Mouse (Mus musculus): ENCODE measurements around the gene Fth1.
"Not testable (repeated sequence)": the region's sequence is repeated elsewhere in the genome, so short reads cannot be mapped to it uniquely, and the experiment has no call there.

Gene Fth1

DNA sequence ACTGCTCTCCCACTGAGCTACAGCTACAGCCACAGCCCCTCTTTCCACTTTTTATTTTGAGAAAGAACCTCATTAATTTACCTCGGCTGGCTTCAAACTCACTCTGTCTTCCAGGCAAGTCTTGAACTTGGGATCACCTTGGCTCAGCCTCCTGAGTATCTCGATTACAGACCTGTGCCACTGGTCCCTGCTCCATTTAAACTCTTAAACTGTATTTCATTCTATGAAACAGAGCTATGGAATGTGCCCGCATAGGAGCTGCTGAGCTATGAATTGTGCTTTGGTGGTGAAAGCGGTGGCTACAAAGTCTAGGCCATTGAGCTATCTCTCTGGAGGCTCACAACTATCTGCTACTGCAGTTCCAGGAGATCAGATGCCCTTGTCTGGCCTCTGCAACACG, 22.4 kb upstream of the Fth1 start:
- ATAC-seq (ENCODE audit: insufficient number of reproducible peaks, low FRiP score, low TSS enrichment): no peak

DNA sequence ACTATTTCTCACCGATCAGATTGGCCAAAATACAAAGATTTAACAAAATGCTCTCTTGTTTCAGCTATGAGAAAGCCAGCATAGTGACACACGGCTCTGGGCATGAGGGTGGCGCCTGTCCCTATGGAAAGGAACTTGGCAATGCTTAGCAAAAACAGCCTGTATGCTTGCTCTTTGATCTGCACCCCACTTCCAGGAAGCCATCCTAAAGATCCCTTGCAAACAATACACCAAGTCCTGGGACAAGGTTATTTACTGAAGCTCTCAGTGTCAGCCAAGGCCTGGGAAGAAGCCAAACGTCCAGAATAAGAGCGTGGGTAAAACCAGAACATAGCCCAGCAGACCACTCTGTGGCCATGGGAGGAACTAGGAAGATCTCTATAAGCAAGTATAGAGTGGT, 19.6 kb upstream of the Fth1 start:
- ATAC-seq (ENCODE audit: insufficient number of reproducible peaks, low FRiP score, low TSS enrichment): no peak

DNA sequence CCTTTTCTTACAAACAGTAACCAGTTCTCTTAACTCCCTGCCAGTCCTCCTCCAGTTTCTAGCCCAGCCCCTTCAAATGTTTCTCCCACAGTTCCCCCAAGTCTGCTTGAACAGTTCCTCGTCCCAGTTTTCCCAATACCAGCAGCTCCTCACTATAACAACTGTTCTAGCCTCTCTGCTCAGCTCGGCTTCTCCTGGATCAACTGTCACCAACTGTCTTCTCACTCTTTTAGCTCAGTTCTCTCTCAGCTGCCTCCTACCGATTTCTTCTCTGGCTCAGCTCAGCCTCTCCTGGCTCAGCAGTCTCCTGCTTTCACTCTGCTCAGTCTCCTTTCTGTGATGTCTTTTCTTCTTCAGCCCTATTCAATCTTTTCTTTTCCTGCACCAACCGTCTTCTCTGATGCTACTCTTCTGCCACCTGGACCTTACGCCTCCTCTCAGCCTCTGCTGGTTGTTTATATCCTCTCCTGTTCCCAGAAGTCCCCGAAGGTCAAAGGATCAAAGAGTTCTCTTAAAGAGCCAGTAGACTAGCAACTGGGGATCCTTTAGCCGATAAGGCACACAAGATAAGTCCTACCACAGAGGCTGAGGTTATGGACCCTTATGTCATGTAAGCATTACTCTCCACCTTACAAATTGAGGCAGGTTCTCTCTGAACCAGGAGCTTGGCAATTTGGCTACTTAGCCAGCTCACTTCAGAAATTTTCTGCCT, 16.0 kb upstream of the Fth1 start:
- no peak for ATAC-seq (ENCODE audit: insufficient number of reproducible peaks, low FRiP score, low TSS enrichment)

DNA sequence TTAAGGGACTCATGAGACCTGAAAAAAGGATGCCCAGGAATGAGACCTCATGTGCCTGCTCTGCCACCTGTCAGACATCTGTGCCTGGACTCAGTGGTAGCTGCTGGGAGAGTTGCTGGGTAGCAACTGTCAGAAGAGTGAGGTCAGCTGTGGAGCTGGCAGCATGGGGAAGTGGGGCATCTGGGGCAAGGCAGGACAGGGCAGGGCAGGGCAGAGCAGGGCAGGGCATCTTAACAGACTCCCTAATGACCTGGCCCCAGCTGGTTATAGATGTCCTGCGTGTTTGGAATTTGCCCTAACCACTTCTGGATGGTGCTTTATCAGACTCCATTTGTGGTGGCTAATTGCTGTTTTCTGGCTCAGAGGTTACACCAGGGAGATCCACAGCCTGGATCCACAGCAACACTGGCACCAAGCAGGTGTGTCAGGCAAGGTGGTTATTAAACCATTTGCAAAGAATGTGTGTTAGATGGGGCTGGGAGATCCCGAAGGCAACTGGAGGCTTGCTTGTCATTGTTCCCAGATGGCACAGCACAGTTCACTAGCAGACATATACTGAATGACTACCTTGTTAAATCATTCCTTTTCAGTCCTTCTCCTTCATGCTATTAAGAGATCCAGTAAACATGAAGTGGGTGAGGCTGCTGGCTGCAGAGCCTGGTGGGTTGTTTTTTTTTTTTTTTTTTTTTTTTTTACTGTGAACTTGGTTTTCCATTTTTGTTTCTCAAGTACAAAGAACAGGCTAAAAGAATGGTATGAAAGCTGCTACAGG, 14.1 kb upstream of the Fth1 start:
- no peak for ATAC-seq (ENCODE audit: insufficient number of reproducible peaks, low FRiP score, low TSS enrichment)

DNA sequence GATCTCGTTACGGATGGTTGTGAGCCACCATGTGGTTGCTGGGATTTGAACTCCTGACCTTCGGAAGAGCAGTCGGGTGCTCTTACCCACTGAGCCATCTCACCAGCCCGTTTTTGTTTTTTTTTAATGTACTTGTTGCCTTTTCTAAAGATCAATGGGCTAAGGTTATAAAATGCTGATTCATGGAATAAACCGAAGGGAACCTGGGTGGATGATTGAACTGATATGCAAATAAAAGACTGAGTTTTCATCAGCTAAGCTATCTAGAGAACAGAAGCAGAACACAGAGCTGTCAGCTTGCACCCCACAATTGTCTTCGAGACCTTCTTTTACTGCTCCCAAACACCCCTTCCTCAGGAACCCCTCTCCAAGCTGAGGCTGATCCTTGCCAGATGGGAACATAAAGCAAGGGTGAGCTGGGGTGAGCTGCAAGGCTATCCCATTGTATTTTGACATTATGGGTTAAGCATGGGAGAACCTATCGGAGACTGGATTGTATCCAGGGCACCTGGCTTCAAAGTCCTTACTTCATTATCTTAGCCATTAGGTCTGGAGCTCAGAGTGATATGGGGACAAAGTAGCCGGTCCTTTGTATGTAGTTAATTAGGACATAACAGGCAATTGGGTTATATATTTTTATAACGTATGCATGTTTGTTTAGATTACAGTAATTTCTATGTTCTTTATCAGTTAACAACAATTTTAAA, 12.2 kb upstream of the Fth1 start:
- no peak for ATAC-seq (ENCODE audit: insufficient number of reproducible peaks, low FRiP score, low TSS enrichment)

DNA sequence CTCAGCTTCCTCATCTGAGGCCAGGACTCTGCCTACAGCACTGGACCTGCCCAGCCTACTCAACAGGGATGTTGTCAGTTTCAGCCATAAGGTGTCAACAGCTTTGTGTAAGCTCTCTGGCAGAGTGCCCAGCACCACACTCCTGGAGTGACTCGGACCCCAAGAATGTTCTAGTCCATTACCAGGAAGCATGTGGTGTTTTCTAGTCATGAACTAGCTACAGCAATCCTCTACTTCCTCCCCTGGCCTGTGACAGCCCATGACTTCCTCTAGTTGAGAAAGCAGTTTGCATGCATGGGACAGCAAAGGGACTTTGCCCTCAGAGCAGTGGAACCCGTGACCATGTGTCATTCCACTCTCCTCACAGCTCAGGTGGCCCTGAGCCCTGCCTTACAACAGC, 5.5 kb upstream of the Fth1 start:
- ATAC-seq (ENCODE audit: insufficient number of reproducible peaks, low FRiP score, low TSS enrichment): not testable (repeated sequence)

DNA sequence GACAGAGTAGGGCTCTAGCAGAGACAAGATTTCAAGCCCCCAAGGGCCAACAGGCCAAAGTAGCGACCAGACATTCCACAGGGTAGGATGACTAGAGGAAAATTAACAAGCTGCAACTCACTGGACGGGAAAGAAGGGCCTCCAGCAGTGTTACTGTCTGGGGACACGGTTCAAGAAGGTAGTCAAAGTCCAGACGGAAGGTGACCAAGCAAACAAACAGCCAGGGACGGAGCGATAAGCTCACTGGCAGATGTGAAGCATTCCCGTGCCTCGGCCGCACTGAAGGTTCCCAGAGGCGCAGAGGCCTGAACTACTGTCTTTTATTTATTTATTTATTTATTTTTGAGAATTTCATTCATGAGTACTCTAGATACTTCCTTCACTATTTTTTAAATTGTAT, 3.3 kb upstream of the Fth1 start:
- no peak for ATAC-seq (ENCODE audit: insufficient number of reproducible peaks, low FRiP score, low TSS enrichment)

DNA sequence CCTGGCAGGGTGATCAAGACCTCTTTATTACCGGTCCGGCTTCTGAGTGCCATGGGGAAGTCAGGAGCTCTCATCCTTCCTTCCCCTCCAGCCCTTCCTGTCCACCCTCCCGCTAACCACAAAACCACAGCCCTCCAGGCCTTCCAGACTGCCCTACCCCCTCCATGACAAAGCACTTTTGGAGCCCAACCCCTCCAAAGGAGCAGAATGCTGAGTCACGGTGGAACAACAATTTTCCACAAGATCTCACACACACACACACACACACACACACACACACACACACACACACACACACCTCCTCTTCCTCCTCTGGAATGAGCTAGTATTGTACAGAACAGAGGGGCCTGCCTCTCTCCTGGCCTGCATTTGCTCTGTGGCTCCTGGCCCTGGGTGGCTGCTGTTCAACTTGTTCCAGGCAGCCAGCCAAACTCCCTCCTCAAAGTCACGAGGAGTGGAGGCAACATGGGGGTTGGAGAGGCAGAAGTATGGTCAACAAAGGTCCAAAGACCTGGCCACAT, 1.9 kb upstream of the Fth1 start:
- ATAC-seq (ENCODE audit: insufficient number of reproducible peaks, low FRiP score, low TSS enrichment): no peak

DNA sequence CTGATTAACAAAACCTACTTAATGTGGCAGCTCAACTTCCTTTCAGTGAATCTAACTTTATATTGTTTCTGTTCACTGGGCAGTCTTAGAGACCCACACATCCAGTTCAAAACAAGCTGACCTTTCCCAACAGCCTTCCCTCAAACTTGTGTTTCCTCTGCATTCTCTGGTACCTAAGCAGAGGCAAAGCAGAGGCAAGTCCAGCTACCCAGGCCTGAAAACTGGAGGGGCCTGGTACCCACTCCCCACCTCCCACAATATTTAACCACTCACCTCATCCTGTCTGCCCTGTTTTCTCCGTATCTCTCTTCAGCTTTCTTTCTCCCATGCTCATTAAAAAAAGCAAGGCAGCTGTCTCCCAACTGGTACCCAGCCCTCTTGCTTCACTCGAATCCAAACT, 1.2 kb upstream of the Fth1 start:
- ATAC-seq (ENCODE audit: insufficient number of reproducible peaks, low FRiP score, low TSS enrichment): no peak

DNA sequence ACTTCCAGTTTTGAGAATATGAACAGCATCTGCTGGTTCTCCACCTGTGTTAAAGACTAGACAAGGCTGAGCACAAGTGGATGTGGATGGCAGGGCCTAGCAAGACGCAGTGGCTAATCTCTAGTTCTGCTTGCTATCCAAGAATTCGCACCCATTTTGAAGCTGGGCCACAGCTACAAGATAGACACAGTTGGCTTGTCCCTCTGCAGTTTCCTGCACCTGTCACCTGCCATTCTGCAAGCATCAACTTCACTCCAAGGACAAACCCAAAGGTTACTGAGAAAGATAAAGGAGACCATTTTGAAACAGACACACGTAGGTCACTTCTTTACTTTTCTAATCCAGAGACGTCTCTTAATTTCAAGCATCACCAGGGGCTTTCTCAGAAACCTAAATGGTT, 1.2 kb downstream of the Fth1 start:
- no peak for ATAC-seq (ENCODE audit: insufficient number of reproducible peaks, low FRiP score, low TSS enrichment)

DNA sequence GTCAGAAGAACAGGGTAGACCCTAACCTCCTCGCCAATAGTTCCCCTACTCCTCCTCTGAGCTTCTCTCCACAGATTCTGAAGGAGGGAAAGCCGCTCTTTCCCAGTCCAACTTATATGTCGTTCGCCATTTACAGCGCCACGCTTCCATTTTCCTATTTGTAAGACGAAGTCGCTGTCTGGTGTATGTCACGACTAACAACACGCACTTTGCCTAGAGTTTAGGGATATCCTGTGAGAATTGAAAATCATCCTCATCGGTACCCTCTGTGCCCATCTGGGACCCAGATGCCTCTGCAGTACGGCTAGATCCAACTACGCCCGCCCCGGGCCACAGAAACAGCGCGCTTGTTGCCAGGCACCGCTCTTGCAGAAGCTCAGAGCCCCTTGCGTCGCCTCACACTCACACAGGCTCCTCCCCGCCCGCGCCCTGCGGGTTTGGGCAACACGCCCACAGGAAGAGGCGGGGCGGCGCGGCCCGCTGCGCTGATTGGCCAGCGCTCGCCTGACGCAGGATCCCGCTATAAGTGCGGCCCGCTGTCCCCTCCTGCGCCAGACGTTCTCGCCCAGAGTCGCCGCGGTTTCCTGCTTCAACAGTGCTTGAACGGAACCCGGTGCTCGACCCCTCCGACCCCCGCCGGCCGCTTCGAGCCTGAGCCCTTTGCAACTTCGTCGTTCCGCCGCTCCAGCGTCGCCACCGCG, 1.9 kb downstream of the Fth1 start:
- peak; percentile 93 for ATAC-seq (ENCODE audit: insufficient number of reproducible peaks, low FRiP score, low TSS enrichment)

DNA sequence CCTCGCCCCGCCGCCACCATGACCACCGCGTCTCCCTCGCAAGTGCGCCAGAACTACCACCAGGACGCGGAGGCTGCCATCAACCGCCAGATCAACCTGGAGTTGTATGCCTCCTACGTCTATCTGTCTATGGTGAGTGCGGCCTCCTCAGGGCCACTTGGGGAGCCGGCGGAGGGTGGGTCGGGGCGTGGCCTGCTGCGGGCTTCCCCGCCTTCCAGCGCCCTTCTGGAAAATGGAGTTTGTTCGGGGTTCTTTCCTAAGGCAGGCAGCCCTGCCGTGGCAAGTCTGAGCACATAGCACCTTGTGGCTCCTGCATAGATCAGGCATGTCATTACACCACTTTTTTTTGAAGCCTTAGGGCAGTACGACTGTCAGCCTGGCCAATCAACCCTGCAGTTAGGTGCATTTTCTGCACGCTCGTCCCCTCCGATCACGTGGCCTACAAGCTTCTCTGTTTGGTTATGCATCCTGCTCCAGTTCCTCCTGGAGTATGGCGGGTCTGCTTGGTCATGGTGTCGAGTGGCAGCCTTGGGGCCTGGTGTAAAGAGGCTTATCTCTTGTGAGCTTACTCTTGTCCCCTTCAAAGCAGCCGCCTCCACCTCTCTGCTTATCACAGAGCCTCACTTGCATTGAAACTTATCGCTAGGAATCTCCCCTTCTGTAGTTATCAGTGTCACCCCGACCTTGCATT, 2.6 kb downstream of the Fth1 start:
- peak; percentile 70 for ATAC-seq (ENCODE audit: insufficient number of reproducible peaks, low FRiP score, low TSS enrichment)

DNA sequence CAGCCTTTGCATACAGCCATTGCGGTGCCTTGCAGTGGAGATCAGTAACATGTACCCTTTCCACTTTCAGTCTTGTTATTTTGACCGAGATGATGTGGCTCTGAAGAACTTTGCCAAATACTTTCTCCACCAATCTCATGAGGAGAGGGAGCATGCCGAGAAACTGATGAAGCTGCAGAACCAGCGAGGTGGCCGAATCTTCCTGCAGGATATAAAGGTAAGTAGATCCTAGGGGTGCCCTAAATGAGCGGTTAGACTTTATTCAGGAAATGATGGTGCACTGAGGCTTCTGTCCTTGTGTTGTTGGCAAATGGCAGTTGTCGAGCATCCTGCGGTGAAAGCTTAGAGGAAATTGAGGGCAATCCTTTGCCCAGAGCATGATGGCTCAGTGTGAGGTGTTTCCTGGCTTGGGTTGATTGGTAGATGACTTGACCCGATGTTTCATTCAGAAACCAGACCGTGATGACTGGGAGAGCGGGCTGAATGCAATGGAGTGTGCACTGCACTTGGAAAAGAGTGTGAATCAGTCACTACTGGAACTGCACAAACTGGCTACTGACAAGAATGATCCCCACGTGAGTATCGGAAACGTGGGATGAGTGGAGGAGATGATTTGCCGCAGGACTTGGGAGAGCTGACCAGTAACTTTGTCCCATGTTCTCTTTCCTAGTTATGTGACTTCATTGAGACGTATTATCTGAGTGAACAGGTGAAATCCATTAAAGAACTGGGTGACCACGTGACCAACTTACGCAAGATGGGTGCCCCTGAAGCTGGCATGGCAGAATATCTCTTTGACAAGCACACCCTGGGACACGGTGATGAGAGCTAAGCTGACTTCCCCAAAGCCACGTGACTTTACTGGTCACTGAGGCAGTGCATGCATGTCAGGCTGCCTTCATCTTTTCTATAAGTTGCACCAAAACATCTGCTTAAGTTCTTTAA, 4.0 kb downstream of the Fth1 start:
- ATAC-seq (ENCODE audit: insufficient number of reproducible peaks, low FRiP score, low TSS enrichment): no peak

DNA sequence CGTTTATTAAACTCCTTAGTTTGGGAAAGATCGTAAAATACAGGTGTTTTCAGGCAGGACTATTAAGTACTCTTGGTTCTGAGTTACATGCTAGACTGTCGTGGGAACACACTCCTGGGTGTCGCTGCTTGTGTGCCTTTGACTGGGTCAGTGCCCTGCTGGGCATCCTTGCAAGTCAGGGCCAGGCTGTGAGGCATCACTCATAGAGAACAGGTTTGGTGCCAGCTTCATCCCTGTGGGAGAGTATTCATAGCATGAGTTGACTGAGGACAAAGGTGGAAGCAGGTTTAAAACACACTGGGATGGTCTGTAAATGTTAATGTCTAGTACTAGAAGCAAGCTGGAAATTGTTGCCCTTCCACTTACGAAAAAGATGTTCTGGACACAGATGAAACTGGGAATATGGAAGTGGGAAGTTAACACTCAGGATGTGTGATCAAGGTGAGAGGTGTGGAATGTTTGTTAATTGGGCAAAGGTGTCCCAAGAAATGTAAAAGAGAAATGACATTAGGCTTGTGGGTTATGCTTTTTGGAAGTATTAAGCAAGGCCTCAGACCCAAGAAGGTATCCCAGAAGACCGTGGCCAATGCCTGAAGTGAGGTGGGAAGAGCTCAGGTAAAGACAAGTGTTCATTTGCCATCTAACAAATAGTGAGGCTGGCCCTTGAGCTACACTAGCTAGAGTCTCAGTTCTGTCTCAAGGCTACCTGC, 4.9 kb downstream of the Fth1 start:
- no peak for ATAC-seq (ENCODE audit: insufficient number of reproducible peaks, low FRiP score, low TSS enrichment)

DNA sequence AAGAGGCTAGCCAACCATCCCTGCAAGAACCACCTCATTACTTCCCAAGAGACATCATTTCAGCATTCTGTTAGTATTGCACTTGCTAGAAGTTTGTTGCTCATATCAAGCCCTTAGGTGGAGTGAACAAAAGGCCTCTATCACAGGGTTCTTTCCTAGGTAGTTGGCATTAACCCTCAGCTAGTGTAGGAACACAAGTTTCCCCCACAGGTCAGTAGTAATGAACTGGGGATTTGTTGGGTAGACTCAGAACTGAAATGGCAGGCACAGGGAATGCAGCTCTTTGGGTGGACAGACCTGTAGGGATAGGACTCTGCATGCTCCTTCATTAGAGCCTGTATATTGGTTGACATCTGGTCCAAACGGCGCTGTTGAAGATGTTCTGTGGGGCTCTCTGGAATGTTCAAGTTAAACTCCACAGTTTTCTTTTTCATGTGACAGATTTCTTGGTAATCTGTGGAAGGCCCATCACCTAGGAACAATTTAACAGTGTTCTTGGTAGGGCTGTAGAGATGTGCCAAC, 5.6 kb downstream of the Fth1 start:
- ATAC-seq (ENCODE audit: insufficient number of reproducible peaks, low FRiP score, low TSS enrichment): no peak

DNA sequence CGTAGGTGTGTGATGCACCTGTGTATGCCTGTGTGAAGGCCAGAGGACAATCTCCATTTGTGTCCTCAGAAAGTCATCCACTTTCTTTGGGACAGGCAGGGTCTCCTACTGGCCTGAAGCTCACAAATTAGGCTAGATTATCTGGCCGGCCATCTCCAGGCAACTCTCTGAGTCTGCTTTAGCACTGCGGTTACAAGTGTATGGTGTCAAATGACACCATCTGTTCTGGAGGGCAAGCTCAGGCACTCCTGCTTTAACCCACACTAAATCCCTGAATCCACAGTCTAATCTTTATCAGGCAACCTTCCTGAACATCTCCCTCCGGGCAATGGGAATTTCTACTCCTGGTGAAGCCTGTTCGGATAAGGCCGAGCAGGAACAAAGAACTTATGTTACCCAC, 6.8 kb downstream of the Fth1 start:
- ATAC-seq (ENCODE audit: insufficient number of reproducible peaks, low FRiP score, low TSS enrichment): no peak

DNA sequence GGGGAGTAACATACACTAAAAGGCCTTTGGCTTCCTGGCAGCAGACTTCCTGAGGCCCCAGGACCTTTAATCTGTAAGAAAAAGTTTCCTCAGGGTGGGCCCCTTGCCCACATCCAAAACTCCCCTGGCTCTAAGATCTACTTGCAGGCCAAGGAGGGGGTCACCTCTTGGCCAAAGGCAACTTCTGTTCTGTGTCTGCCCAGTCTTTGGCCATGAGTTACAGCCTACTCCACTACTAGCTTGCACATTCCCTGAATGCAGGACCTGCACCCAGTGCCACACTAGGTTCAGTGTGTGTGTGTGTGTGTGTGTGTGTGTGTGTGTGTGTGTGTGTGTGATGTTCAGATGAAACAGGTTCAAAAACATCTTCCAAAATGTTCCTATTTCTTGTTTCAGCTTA, 7.2 kb downstream of the Fth1 start:
- no peak for ATAC-seq (ENCODE audit: insufficient number of reproducible peaks, low FRiP score, low TSS enrichment)

DNA sequence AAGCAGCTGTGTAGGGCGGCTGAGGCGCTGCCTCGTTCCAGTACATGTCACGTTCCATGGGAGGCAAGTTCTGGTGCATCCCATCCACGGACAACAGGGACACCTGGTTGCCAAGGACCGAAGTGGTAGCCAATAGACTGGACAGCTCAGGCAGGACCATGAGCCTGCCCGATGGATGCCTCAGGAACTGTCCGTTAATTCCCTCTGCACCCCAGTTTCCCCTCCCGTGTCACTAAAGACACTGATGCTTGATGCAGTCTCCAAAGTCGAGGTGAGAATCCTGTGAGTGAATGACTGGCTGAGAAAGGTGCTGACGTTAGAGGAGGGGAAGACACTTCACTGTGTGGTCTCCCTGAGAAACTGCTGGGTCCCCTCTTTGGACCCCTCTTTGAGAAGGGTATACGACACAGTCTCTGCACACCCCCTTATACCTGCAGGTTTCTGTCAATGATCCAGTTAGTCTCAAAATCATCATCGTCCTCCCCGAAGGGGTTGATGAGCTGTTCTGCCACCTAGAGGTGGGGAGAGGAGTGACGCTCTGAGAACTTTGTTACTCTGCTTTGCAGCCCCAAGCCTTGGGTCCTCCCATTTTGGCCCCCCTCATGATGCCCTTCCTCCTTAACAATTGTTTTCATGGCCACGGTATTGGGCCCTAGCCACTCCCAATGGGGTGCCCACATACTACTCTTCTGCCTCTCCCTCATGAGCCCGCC, 8.9 kb downstream of the Fth1 start:
- no peak for ATAC-seq (ENCODE audit: insufficient number of reproducible peaks, low FRiP score, low TSS enrichment)
